Mouse (Mus musculus) kidney, postnatal 25 days (tissue): ENCODE results near the gene Pgc.

Source experiments
- DNase-seq, 2 experiments: peaks; one replicate each; pipeline ENCODE4 v3.0.0; 2021; ENCODE audit warnings: mixed read lengths in 2 of 2

The Pgc gene

DNA sequence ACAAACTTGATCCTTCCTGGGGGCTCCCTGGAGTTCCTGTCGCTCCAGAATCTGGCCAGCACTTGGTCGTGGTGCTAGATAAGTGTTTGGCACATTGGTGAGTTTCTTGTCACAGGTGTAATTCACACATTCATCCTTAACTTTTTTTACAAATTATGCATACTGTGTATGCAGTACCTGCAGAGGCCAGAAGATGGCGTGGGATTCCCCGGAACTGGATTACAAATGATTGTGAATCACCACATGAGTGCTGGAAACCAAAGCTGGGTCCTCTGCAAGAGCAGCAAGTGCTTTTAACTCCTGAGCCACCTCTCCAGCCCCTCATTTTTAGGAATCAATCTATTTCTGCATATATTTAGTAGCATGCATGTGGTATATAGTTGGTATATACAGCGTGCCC, 25.2 kb downstream of the Pgc start:
- no peak for DNase-seq

DNA sequence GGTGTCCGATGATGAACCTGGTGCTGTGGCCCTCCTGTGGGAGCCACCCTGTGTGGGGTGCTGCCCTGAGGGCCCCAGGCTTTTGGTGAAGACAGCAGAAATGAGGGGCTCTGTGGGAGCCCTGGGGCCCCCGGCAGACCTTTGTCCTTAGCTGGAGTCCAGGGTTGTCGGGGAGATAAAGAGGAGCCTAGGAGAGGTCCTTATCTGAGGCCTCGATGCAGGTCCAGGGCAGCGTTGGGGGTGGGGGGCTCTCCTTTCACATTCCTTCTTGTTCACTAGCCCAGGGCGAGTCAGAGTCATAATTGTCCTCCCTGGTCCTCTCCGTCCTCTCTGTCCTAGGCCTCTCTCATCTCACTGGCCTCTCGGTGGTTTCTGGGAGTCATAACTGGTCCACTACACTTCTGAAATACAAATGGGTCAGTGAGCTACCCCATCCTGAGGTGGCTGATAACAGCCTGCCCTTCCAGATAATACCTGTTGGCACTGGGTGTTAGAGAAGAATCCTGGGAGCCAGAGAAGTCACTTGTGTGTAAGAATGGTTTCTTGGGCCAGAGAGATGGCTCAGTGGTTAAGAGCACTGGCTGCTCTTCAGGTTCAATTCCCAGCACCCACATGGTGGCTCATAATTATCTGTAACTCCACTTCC, 26.6 kb downstream of the Pgc start:
- no peak for DNase-seq

DNA sequence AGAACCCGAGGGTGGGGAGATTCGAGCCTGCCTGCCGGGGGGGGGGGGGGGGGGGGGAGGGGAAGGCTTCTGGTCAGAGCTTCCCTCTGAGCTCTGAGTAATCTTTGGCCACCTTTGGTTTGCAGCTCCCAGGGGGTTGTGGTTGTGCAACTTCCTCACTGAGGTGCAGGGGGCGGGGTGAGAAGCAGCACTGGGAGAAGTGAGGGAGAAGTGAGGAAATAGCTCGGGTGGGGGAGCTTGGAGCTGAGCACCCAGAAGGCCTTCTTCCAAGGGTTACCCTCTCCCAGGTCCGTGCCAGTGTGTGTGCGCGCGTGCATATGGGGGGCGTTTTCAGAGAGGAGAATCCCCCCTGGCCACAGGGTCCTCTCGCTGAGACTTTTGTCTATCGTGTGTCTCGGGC, 27.6 kb downstream of the Pgc start:
- DNase-seq = peak; percentile 31 to 81

DNA sequence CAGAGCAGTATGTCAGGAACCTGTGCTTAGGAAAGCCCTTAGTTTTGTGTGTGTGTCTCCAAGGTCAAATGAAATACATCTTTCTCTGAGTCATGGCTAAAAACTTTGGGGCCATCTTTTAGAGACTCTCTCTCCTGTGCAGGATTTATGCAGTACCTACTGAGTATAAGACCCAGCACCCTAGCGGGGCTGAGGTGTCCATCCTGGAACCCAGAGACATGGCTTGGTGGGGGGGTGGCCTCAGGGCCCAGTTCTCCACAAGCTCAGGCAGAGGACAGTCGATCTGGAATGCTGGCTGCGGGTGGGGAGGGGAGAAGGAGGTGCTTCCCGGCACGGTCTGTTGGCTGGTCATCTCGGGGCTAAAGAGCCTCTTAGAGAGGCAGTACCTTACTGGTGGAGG, 29.7 kb downstream of the Pgc start:
- no peak for DNase-seq

DNA sequence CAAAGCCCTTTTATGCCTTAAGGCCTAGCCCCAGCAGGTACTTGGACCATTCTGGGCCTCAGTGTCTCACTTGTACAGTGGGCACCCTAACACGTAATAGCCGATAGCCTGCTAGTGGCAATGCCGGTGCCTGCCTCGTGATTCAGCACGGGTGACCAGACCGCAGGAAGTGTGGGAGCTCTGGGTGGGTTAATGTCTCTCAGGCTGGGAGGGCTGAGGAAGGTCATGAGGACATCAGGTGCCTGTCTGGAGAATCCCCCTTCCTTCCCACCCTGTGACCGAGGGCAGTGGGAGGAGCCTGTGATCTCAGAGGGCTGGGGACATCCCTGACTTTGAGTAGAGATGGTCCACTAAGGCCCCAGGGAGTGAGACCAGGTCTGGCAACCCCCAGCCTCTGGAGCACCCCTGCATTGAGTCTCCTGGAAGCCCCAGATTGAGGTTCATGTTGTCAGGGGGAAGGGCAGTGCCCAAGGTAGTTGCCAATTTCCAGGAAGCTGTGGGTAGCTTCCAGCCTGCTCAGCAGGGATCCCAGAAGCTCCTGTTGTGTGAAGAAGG, 30.5 kb downstream of the Pgc start:
- no peak for DNase-seq

DNA sequence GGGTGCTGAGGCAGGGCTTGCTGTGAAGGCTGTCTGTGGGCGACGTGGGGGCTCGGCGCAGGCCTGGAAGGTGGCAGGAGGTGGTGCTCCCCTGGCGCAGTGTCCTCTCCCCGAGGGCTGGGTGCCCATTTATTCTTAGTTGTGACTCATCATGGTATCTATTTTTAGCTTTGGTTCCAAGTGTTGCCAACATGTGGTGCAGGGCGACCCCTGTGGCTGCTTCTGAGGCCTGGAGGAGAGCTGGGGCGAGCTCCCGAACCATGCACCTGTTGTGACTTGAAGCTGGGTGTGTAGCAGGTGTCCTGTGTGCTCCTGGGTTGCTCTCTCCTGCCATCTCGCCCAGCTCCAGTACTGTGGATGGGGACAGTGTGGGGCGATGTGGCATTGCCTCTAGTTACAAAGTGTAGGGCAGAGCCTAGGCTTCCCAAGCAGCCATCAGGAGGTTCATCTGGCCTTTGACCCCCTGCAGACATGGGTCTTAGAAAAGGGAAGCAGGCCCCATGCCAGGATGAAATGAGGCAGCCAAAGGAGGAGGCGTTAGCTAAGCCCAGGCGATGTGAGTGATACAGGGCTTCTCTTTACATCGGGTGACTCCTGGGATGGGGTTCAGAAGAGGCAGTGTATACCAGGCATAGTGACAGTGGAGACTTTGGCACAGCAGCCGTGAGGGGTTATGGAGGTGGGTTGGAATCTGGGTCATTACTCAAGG, 33.2 kb downstream of the Pgc start:
- DNase-seq = peak in 1 of 2 experiments; percentile 44

DNA sequence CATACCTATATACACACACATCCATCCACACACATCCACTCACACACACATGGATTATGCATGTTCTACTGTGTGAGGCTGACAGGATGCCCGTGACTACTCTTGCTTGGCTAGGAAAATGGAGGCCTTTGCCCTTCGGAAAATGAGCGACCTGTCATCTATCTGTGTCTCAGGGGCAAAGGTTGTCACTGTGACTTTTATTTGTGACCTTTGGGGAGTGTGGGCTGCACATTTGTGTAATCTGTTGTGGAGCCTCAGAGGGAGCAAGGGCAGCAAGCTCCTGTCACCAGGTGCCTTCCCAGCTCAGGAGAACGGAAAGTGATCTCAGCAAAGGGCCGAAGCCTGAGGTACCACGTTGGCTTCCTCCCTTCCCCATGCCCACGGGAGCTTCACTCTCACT, 35.4 kb downstream of the Pgc start:
- no peak for DNase-seq

DNA sequence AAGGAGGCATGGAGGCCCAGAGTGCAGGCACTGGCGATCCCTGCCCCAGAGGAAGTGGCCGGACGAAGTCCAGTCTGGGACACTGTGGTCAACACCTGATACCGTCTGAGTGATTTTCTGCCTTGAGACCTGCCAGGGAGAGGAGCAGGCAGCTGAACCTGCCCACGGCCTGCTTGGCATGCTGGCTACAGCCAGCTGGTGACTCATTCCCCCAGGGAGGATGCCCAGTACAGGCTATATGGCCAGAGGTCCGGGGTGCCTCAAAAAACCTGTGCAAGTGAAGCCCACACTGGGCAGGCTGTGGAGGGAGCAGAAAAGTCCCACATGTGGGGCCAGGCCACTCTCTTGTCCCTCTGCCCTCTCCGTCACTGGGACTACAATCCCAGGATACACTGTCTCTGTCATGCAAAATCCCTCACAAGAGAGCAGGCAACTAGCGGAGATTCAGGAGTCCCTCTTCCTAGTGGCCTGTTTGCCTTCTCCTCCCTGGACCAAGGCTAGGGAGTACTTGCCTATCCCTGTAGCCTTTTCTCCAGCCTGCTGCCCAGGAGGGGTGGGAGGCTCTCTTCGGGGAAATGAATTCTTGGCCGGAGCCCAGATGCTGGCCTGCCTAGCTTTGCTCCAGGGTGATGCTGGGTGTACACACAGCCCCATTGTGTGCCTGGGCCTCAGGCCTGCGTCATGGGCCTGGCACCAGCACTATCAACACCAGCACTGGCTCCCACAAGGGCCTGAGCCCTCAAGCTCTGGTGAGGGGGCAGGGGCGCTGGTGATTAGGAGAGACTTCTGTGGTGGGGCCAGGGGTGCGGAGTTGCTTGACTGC, 36.1 kb downstream of the Pgc start:
- peak; percentile 70 to 80 for DNase-seq

DNA sequence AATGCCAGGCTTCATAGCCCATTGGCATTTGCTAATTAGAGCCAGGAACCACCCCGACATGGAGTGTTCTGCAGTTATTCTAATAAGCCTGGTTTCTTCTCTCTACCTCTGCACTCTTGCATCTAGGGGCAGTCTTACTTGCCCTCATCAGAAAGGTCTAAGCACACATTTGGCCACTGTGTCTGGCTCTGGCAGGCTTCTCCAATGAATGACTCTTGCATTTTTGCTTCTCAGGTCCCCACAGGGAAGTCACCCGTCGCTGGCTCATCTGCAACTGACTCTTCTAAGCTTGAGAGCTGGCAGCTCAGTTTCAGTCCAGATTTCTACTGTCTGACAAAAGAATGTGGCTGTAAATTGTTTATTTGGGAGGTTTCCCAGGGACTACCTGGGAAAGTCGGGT, 39.3 kb downstream of the Pgc start:
- no peak for DNase-seq

DNA sequence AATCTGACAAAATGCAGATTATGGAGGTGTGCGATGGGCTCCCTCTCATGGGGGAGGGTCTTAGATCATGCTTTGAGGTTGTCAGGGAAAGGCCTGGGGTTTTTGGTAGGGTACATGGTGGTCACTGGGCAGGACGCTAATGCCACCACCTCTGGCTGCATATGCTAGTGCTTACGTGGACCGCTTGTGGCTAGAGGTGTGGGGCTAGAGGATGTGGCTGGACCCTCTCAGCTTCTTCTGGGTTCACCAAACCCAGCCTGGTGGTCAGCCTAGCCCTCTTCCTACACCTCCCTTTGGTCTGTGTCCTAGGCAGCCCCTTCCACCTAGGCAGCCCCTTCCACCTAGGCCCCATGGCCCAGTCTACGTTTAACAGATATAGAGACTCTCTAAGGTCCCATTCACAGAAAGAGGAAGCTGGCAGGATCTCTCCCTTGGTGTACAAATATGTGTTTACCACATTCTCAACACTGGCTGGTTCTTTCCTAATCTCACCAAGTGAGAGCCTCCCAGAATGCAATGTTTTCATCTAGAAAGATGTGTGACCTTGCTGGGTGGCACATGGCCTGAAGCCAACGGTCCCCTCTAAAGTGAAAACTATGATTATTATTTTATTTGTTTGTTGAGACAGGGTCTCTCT, 39.9 kb downstream of the Pgc start:
- no peak for DNase-seq

DNA sequence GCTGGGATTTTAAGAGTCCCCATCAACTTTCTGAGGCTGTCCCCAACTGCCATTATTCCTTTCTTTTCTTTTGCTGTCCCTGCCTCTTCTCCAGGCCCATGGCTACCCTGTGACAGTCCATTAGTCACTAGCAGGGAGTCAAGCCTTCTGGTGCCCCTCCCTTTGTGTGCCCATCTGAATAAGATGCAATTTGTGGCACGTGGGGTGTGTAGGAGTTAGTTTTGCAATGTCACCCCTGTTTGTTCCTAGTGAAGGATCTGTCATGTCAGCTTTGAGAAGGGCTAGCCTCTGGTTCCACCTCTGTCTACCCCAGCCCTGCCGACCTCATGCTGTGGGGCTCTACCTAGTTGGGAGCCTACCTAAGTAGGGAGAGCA, 40.4 kb downstream of the Pgc start:
- DNase-seq = no peak

DNA sequence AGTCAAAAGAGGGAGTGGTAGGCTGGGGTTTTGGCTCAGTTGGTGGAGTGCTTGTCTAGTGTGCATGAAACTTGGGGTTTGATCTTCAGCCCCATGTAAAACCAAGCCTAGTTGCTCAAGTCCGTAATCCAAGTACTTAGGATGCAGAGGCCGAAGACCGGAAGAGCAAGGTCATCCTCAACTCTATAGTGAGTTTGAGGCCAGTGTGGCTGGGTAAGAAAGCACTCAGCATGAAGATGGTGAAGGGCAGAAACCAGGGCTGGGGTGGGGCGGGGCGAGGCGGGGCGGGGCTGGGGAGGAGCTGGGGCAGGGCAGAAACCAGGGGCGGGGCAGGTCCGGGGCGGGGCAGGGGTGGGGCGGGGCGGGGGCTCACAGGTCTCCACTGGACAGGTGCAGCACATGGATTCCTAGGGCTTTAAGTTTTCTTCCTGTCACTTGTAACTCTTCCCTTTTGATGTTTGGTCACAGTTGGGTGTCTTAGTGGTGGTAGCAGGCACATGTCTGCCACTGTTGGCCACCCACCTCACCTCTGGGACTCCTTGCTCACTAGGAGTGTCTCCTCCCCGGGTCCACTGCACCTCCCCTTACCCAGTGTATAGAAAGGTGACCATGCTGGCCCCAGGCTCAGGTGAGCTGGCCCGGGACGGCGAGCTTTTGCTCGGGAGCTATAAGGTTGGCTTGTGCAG, 41.0 kb downstream of the Pgc start:
- peak in 1 of 2 experiments; percentile 33 for DNase-seq

DNA sequence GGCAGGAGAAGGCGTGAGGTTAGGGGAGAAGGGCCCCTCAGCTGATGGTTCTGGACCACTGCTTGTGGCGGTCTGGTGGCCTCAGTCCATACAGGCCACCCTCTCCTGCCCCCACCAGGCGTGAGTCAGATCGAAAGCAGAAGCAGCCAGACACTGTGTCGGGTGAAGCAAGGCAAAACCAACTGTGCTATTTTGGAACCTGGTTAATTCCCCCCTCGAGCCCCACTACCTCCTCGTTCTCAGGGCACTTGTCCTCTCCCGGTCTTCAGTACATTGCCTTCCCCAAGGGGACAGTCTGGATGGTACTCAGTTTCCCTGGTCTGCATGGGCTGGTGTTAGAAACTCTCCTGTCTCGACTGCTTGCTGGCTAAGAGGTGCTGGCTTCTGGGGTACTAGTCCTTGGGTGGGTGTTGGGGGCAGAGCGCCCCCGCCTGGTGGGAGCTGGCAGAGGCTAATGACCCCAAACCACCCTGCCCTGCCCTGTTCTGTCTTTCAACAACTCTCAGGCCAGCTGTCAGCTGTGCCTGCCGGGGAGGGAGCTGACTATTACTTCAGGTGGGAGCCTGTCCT, 42.1 kb downstream of the Pgc start:
- peak in 1 of 2 experiments; percentile 51 for DNase-seq

DNA sequence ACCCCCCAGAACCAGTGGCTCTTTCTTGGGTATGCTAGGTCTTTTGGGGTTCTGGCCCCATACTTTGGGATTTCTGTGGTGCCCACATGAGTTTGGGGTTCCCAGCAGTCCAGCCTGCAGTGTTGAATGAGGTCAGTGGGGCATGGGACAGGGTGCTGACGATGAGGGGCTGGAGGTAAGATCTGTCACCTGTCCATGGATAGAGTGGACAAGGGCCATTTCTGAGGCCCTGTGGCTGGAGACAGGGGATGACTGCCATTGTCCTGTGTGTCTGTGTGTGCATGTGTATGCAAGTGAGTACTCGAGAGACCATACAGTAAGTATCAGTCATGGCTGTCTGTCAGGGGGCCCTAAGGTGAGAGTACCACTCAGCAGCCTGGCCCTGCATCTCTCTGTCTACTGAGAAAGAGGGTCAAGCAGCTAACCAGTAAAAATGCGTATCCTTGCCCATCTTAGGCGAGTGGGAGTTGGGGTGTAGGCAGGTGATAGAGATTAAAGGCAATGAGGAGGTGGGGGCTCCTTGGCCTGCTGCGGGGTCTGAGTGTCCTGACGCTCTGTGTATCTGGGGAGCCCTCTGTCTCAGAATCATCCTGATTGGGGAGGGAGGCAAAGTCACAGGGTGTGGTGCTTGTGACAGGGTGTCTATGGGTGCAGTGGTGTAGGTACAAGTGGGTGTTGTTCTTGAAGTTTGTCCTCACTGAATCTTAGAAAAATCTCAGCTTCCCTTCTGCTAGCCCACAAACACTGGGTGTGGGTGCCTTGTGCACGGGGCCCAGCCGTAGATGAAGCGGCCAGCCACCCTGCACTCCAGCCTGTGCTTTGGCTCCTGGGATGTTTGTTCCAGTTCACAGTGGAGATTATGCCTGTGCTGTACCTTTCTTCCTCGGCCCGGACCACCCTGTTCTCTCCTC, 43.0 kb downstream of the Pgc start:
- DNase-seq = no peak

DNA sequence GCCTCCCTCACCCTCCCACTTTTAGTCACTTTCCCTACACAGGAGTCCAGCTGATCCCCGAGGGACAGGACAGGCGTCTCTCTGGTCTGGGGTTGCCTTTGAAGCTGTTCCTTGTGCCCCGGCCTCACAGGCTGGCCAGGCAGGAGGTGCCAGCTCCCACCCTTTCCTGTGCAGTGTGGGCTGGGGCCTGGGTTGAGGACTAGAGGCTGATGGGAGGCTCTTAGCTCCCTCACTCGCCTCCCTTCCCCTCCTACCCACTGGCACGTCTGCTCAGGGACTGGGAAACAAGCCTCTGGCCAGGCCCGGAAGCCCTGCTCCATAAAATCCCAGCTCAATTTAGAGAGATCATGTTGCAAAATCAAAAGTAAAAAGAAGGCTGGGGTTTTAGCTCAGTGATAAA, 47.0 kb downstream of the Pgc start:
- DNase-seq = peak in 1 of 2 experiments; percentile 42

DNA sequence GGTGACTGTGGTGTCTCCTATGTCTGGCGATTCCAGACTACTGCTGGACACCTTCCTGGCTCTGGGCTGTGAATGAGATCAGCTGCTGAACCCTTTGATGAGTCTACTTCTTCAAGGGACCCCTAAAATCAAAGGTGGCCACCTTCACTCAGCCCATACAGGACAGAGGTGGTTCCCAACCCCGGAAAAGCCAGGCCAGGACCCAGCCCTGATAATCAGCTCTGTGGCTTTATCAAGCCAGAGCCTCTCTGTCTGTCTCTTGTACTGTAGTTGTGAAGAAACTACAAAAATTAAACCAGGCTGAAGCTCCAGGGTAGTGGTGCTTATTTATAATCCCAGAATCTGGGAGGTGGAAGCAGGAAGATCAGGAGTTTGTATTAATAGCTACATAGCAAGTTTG, 50.5 kb downstream of the Pgc start:
- DNase-seq = no peak

DNA sequence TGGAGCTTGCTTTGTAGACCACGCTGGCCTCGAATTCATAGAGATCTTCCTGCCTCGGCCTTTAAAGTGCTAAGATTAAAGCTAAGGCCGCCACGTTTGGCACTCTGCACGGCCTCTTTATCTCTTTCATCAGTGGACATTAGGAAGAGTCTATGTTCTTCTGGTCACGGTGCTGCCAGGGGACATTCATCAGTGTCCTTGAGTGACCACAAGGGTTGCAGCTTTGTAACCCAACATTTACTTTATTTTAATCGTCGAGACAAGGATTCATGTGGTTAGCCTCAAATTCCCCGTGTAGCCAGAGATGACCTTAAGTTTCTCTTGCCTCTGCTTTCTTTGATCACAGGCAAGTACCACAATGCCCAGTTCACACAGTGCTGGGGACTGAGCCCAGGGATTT, 53.8 kb downstream of the Pgc start:
- DNase-seq = no peak

DNA sequence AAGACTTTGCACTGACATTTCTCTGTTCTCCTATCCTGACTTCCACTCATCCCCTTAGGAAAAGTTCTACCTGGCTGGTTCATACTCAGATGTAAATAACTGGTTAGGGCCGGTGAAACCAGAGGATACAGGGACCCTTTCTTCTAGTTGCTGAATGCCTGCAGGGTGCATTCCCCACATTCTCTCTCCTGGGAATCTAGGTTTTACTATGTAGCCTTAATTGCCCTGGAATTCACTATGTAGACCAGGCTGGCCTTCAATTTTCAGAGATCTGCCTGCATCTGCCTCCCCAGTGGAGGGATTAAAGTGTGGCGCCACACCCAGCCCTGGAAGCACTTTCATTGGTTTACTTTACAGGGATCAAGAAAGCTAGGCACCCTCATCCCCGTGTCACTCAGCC, 55.8 kb downstream of the Pgc start:
- DNase-seq = no peak

DNA sequence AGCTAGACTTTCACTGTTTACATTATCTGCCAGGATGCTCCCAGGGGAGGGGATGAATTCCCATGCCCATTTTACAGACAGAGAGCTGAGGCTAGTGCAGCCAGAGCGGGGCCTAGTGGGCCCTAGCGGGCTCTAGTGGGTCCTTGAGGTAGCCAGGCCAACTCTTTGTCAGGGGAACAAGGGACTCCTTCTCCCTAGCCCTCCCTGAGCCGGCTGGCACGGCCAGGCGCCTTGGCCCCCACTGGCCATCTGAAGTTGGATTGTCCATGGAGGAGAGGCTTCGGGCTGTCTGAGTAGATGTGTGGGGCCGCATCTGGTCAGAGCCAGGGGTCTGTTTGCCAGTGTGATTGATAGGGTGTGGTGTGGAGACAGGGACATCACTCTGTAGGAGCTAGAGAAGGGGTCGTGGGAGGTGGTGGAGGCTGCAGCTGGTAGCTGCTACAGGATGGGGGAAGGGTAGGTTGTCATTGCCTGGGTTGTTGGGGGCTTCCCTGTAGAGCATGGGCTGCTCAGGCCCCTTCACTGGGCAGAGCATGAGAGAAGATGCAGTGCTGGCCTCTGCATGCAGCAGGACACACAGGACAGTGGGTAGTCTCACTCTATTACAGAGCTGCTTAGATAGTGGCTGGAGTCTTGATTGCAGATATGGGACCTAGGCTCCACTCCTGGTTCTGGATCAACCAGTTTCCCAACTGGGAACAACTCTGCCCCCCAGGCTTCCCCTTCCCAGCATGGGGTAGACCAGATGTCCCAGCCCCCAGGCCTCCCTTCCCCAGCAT, 57.0 kb downstream of the Pgc start:
- DNase-seq = no peak
